Mouse (Mus musculus) urinary bladder, postnatal 36 days (tissue): ENCODE data around the gene Mreg.

ENCODE experiments used
- DNase-seq, 2 experiments: peaks; one replicate each; pipeline ENCODE4 v3.0.0; 2022; ENCODE audit warnings: low spot score in 2 of 2, mixed read lengths in 1 of 2

The Mreg gene

DNA sequence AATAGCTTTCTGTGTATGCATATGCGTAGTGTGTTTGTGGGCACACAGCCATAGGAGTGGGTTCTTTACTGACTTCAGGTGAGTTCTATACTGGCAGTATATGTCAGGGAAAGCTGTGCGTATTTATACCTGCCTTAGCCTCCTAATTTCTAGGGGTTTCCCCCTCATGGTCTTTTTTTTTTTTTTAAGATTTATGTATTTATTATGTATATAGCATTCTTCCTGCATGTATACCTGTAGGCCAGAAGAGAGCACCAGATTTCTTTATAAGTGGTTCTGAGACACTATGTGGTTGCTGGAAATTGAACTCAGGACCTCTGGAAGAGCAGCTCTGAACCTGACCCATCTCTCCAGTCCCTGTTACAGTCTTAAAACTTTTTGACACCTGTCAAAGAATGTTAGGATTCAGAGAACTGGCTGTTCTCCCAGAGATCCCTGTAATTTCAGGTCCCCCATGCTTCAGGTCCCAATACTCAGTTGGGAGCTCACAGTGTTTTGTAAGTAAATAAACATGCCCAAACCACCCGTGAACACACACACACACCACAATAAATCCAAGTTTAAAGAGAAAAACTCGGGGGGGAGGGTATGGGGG, 14.9 kb upstream of the Mreg start:
- no peak for DNase-seq

- DNase-seq, result no peak
Measured at GRCm38 (mm10) chr1:72226172-72226886, 14.2 kb upstream of the Mreg start.

- DNase-seq, result peak; percentile 73 to 77
Measured at GRCm38 (mm10) chr1:72225720-72226171, 13.6 kb upstream of the Mreg start.

GRCm38 (mm10) chr1:72225054-72225718, 13.1 kb upstream of the Mreg start:
- no peak for DNase-seq

DNA sequence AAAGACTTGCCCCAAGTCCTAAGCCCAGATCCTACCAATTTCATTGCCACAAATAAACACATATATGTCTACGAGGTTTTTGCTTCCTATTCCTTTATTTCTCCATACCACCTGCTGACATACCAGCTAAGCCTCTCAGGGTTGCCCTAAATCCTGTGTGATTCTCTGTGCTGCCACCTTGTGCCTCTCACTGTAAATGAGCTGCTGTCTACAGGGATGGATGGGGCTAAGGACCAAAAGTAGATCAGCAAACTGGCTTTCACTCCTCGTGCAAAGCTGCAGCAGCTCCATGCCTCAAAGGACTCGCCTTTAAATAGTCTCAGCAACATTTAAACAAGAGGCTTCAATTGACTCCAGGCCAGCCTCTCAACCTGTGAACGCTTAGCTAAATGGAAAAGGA, 7.9 kb upstream of the Mreg start:
- DNase-seq, result no peak

DNA sequence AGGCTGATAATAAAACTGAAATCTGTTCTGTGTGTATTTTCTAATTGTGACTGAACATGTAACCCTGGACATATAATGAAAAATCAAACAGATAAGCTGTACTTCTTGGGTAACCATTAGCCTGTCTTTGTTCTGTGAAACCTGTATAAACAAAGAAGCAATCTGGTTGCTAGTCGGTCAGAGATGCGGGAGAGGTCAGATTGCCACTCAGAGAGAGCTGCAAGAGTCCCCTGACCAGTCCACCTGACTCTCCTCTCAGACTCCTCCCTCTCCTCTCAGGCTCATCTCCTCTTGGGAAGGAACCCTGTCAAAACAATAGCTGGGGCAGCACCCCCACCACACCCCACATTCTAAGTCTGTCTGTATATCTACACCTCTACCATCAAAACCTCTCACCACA, 7.0 kb upstream of the Mreg start:
- DNase-seq, result no peak

- DNase-seq, result no peak
Measured at GRCm38 (mm10) chr1:72218626-72219025, 6.5 kb upstream of the Mreg start.

DNA sequence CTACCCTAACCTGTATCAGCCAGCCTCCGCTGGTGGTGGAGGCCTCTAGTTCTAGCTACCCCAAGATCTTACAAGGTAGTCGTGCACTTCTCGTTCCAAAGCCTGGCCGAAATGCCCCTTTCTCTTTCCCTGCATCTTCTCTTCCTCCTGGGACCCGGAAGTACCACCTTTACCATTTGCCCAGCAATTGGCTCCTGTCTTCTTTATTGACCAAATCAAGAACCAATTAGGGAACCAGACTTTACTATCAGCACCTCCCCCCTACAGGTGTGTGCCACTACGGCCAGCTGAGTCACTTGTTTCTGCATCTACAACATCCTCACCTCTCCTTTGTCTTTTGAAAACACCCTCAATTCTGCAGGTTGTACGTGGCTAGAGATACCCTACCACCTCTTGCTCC, 4.7 kb upstream of the Mreg start:
- DNase-seq, result no peak

GRCm38 (mm10) chr1:72215174-72215573, 3.1 kb upstream of the Mreg start:
- DNase-seq, result no peak

- no peak for DNase-seq
Measured at GRCm38 (mm10) chr1:72214470-72214961, 2.4 kb upstream of the Mreg start.

DNA sequence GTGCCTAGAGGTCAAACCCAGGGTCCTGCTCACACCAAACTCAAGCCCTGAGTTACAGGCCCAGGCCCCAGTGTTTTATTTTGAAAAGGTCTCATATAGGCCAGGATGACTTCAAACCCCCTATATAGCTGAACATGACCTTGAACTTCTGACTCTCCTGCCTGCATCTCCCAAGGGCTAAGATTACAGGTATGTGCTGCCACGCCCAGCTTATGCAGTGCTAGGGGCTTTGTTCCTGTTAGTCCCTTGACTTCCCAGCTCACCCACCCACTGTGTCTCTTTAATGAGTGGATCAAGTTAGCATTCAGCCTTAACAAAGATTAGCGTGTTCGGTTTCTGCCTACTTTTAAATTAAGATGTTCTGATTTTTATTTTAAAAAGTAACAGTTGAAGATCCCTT, 1.8 kb upstream of the Mreg start:
- DNase-seq, result no peak

DNA sequence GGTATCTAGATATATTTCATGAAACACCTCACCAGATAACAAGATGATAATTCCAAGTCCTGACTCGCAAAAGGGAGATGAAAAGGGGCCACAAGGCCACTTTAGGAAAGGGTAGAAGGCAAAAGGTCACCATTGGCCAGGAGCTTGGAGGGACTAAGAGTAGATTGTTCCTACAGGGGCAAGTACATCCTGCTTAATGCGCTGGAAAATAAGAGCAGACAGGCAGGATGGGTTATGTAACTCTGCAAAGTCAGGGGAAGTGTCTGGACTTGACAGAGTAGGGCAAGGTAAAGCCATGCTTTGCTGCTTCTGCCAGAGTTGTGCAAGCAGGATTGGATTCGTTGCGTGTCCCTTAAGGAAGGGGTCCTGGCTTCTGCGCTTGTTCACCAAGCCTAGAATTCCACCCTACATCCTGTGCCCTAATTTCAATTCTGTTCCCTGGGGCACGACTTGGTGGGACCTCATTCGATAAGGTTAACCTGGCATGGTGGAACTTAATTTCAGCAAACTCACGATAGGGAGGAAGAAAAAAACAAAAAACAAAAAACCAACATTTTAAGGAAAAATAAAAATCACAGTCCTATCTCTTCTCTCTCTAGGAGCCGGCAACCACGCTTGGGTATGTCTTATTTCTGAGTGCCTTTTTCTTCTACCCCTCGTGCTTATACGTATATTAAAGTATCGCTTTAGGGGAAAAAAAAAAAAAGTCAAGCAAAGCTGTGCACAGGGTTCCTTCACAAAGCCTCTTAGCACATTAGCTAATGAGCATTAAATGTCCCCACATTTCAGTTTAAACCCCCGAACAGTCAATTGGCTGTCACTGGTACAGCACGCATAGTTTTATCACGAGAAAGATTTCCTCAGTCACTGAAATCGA, 1.1 kb downstream of the Mreg start:
- DNase-seq, result peak in 1 of 2 experiments; percentile 32

GRCm38 (mm10) chr1:72208095-72208494, 4.0 kb downstream of the Mreg start:
- no peak for DNase-seq

- DNase-seq, result no peak
Measured at GRCm38 (mm10) chr1:72205113-72205512, 7.0 kb downstream of the Mreg start.

GRCm38 (mm10) chr1:72203204-72203603, 8.9 kb downstream of the Mreg start:
- no peak for DNase-seq

DNA sequence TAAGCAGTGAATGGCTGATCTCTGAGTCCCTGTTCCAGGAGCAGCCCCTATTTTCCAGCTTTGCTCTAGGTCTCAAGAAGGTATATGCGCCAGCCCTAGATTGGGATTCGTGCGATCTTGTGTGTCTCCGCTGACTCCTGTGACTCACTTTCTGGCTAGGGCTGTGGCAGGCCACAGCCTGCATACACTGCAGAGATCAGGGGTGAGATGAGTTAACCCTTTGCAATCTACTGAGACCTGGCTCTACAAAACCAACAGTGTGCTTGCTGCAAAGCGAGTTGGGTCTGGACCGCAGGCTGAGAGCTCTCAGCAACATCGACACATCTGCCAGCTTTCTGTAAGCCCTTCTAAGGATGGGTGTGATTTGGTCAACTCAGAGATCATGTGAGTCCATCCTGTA, 9.4 kb downstream of the Mreg start:
- DNase-seq, result peak; percentile 36 to 43

DNA sequence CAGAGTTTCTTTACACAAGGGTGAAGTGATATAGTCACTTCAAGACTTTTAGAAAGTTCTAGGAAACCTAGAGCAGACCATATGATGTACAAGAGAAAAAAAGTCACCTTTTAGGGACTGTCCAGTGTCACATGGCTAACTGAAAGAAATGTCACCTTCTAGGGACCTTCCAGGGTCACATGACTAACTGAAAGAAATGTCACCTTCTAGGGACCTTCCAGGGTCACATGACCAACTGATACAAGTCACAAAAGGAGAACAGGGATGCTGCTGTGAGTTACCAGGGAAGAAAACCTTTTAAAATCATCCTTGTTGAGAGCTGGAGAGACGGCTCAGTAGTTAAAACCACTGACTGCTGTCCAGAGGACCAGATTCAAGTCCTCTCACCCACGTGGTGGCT, 10.0 kb downstream of the Mreg start:
- DNase-seq, result no peak

GRCm38 (mm10) chr1:72201126-72201525, 11.0 kb downstream of the Mreg start:
- no peak for DNase-seq

DNA sequence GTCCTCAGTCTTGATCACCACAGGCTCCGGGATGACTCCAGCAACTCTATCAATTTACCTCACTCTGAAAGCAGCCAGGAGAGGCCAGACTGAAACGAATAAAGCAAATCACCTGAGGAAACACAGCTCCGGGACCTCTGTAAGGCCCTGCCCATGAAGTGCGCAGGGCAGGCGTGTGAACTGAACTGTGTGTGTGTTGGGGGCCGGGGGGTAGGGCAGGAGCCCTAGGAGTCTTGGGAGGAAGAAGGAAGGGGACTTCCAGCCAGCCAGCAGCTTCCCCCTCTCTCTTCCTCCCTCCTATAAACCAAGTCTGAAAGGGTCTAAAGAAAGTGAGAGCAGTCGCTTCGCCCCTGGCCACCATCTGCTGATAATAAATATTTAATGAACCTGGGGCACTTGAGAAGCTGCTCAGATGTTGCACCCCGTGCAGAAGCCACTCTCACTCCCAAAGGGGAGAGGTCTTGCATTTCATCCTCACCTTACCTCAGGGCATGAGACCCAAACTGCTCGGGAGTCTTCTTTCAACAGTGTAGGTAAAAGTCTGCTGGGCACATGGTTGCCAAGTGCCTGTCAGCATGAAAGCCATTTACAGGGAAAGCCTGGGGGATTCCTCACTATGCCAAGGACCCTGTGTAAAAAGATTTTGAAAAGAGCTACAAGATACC, 13.8 kb downstream of the Mreg start:
- DNase-seq, result no peak

GRCm38 (mm10) chr1:72196626-72197359, 15.3 kb downstream of the Mreg start:
- no peak for DNase-seq

DNA sequence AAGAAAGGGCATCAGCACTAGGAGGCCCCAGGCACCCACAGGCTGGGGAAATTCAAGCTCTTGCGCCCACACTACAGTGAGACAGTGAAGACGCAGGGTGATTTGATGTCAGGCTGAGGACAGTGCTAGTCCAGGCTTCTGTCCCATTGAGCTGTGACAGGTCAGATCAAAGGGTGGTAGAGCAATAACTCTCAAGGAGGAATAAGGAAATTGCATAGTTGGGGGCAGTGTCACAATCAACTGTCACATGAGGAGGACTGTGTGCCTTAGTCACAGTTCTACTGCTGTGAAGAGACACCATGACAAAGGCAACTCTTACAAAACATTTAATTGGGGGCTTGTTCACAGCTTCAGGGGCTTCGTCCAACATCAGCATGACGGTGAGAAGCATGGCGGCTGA, 16.0 kb downstream of the Mreg start:
- no peak for DNase-seq
